Mouse (Mus musculus): ENCODE results near the gene Rasl2-9.

DNA sequence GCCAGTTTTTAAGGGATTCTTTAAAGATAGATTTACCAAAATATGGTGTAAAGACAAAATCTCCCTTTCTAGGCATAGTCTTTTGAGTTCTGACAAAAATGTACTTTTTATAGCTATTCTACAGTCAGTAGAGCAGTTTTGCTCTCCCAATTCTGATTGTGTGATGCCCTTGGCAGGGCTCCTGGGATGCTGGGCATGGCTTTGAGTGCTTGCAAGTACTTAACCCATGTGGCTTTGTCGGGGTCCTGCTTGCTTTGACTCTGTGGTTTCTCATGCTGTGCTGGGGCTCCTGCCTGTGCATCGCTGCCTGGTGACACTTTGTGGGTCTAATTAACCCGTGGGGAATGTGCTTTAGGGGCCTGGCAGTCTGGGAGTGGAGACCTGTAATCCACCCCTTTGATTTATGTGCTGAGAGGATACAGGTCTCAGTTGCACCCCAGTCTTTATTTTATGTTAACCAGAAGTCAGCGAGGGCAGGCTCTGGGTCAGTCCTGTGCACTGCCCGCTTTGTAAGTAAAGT is 38.8 kb downstream of the Rasl2-9 start:
- no peak for TF ChIP-seq CTCF (IDR thresholded peaks at IDR 0.05; ENCODE audit: low read depth)
- no peak for TF ChIP-seq EP300 (optimal IDR thresholded peaks at IDR 0.05)
